Mouse (Mus musculus) lung, postnatal 0 days (tissue): Measurements from ENCODE around the gene Btbd2. TPM values are rescaled to one million over a fixed set of nuclear protein-coding genes. Genes with fewer than 3 reads are reported as not detected.

Source experiments
- ATAC-seq: fragments of 200-750 bp; cut with Nextera tagmentation; 2 replicates; pipeline ENCODE4 v1.8.0; 2017; ENCODE audit warnings: moderate library complexity
- DNase-seq: peaks from one replicate; pipeline ENCODE4 v3.0.0-alpha.2; 2016; ENCODE audit warnings: low spot score
- H3K27ac ChIP-seq: fragments of 300-500 bp; sonication (generic); 2 replicates; pipeline ENCODE4 v1.5.1; 2014; ENCODE audit warnings: antibody characterized with exemption, mild to moderate bottlenecking, low read length, mixed read lengths
- H3K27me3 ChIP-seq: fragments of 300-500 bp; sonication (generic); replicated peaks from 2 replicates; pipeline ENCODE4 v1.6.1; 2014; ENCODE audit warnings: low read length, mixed read lengths; ENCODE audit not compliant: insufficient read depth
- H3K36me3 ChIP-seq: fragments of 300-500 bp; sonication (generic); 2 replicates; pipeline ENCODE4 v1.6.1; 2014; ENCODE audit warnings: low read length, mixed read lengths; ENCODE audit not compliant: insufficient read depth
- H3K4me1 ChIP-seq: fragments of 300-500 bp; sonication (generic); 2 replicates; pipeline ENCODE4 v1.6.1; 2014; ENCODE audit warnings: antibody characterized with exemption, low read depth, low read length, mixed read lengths; ENCODE audit not compliant: insufficient read depth
- H3K4me2 ChIP-seq: fragments of 300-500 bp; sonication (generic); replicated peaks from 2 replicates; pipeline ENCODE4 v1.6.1; 2014; ENCODE audit warnings: low read depth, mild to moderate bottlenecking, low read length, moderate library complexity, mixed read lengths
- H3K4me3 ChIP-seq: fragments of 300-500 bp; sonication (generic); 2 replicates; pipeline ENCODE4 v1.5.1; 2014; ENCODE audit warnings: low read depth, low read length
- H3K9ac ChIP-seq: fragments of 300-500 bp; sonication (generic); replicated peaks from 2 replicates; pipeline ENCODE4 v1.6.1; 2014; ENCODE audit warnings: low read depth, mild to moderate bottlenecking
- H3K9me3 ChIP-seq: fragments of 300-500 bp; sonication (generic); 2 replicates; pipeline ENCODE4 v1.6.1; 2016; ENCODE audit warnings: low read length, mixed read lengths
- CTCF ChIP-seq: IDR thresholded peaks from 2 replicates; pipeline ENCODE4 v1.5.1; 2016; ENCODE audit warnings: antibody characterized with exemption, mild to moderate bottlenecking
- EP300 ChIP-seq: IDR thresholded peaks from 2 replicates; pipeline ENCODE4 v1.6.1; 2016; ENCODE audit warnings: antibody characterized with exemption, mild to moderate bottlenecking, control low read depth
- WGBS: fragments of 180-500 bp; shearing (Covaris S2); extraction: QIAGEN DNeasy Blood & Tissue Kit; methylation state at CpG from one replicate; pipeline ENCODE4 v1.1.7; 2014; 5-methylcytosine and 5-hydroxymethylcytosine counted together
- polyA plus RNA-seq: library from polyadenylated mRNA; unstranded; fragments of >200 nt; fragmentation: Nextera tagmentation; extraction: Ambion mirVana; gene quantifications from 2 replicates; pipeline ENCODE4 v1.2.1, GENCODE M21; 2015

Btbd2 gene
- polyA plus RNA-seq, 1 experiment from 2014 or later, result 42.9 TPM

GRCm38 (mm10) chr10:80668614-80669013 is 11.7 kb upstream of the Btbd2 start:
- peaks cover 59% of the 10 kb centered on the region for H3K36me3 ChIP-seq
- H3K9me3 ChIP-seq, result no peaks in the 10 kb centered on the region
- no peak for ATAC-seq
- TF ChIP-seq EP300 (no peak), CTCF (no peak)
- no peak overlapping the region for H3K4me3 ChIP-seq
- H3K4me1 ChIP-seq, result peaks cover 29% of the 10 kb centered on the region
- H3K27me3 ChIP-seq, result no peaks in the 10 kb centered on the region
- no peak overlapping the region for H3K9ac ChIP-seq
- H3K4me2 ChIP-seq, result no peak overlapping the region
- no peak for DNase-seq
- no peak overlapping the region for H3K27ac ChIP-seq
- 73% methylated on average over 11 of the region's 11 CpGs for WGBS

- no peaks in the 10 kb centered on the region for H3K9me3 ChIP-seq
- no peaks in the 10 kb centered on the region for H3K27me3 ChIP-seq
- DNase-seq (no peak), ATAC-seq (no peak)
- H3K4me2 ChIP-seq, result no peak overlapping the region
- peaks cover 49% of the 10 kb centered on the region for H3K36me3 ChIP-seq
- H3K9ac ChIP-seq, result no peak overlapping the region
- TF ChIP-seq CTCF, result no peak
- H3K4me1 ChIP-seq, result peaks cover 23% of the 10 kb centered on the region; the same call in 1 of the 2 replicates
- WGBS, result 68% methylated on average over 19 of the region's 19 CpGs
- no peak overlapping the region for H3K4me3 ChIP-seq
- H3K27ac ChIP-seq, result peak overlapping the region; percentile 94; the same call in 1 of the 2 replicates
Observed at GRCm38 (mm10) chr10:80666837-80667412, 10.1 kb upstream of the Btbd2 start.

GRCm38 (mm10) chr10:80665981-80666733 is 9.3 kb upstream of the Btbd2 start:
- no peaks in the 10 kb centered on the region for H3K27me3 ChIP-seq
- H3K9ac ChIP-seq, result no peak overlapping the region
- no peak overlapping the region for H3K4me3 ChIP-seq
- H3K4me2 ChIP-seq, result no peak overlapping the region
- DNase-seq (no peak), ATAC-seq (no peak)
- peak overlapping the region; percentile 94 for H3K27ac ChIP-seq
- peaks cover 42% of the 10 kb centered on the region for H3K36me3 ChIP-seq
- H3K4me1 ChIP-seq, result peaks cover 23% of the 10 kb centered on the region; the same call in 1 of the 2 replicates
- TF ChIP-seq EP300, result no peak
- peak; percentile 46 for TF ChIP-seq CTCF
- no peaks in the 10 kb centered on the region for H3K9me3 ChIP-seq
- WGBS, result 61% methylated on average over 10 of the region's 10 CpGs

GRCm38 (mm10) chr10:80665459-80665858 is 8.6 kb upstream of the Btbd2 start:
- no peaks in the 10 kb centered on the region for H3K9me3 ChIP-seq
- H3K4me2 ChIP-seq, result 0 out of 2 replicates have a peak overlapping the region, but pooled peaks have one; percentile 33
- 34% methylated on average over 4 of the region's 4 CpGs for WGBS
- H3K27ac ChIP-seq, result peak overlapping the region; percentile 94
- ATAC-seq, result no peak
- peak; percentile 56 for DNase-seq
- no peaks in the 10 kb centered on the region for H3K27me3 ChIP-seq
- no peak overlapping the region for H3K4me3 ChIP-seq
- H3K36me3 ChIP-seq, result peaks cover 35% of the 10 kb centered on the region
- no peak for TF ChIP-seq EP300
- no peak for TF ChIP-seq CTCF
- 0 out of 2 replicates have a peak overlapping the region, but pooled peaks have one; percentile 16 for H3K9ac ChIP-seq
- H3K4me1 ChIP-seq, result peaks cover 23% of the 10 kb centered on the region; the same call in 1 of the 2 replicates

- H3K4me2 ChIP-seq, result peak overlapping the region; percentile 33
- TF ChIP-seq EP300, result no peak
- no peak for TF ChIP-seq CTCF
- H3K9ac ChIP-seq, result 0 out of 2 replicates have a peak overlapping the region, but pooled peaks have one; percentile 16
- no peaks in the 10 kb centered on the region for H3K27me3 ChIP-seq
- WGBS, result 4% methylated on average over 10 of the region's 10 CpGs
- H3K27ac ChIP-seq, result peak overlapping the region; percentile 94
- DNase-seq (peak; percentile 92), ATAC-seq (peak; percentile 80)
- H3K36me3 ChIP-seq, result peaks cover 35% of the 10 kb centered on the region
- no peaks in the 10 kb centered on the region for H3K9me3 ChIP-seq
- peak overlapping the region; percentile 8; the same call in 1 of the 2 replicates for H3K4me3 ChIP-seq
- peaks cover 23% of the 10 kb centered on the region; the same call in 1 of the 2 replicates for H3K4me1 ChIP-seq
Observed at GRCm38 (mm10) chr10:80665016-80665380, 8.1 kb upstream of the Btbd2 start.

- DNase-seq (peak; percentile 97), ATAC-seq (peak; percentile 92)
- WGBS, result 6% methylated on average over 16 of the region's 16 CpGs
- peak overlapping the region; percentile 33 for H3K4me2 ChIP-seq
- H3K4me1 ChIP-seq, result peaks cover 23% of the 10 kb centered on the region; the same call in 1 of the 2 replicates
- peaks cover 30% of the 10 kb centered on the region for H3K36me3 ChIP-seq
- no peaks in the 10 kb centered on the region for H3K9me3 ChIP-seq
- peak; percentile 34 for TF ChIP-seq CTCF
- TF ChIP-seq EP300, result peak; percentile 91
- H3K27me3 ChIP-seq, result no peaks in the 10 kb centered on the region
- peak overlapping the region; percentile 94 for H3K27ac ChIP-seq
- H3K4me3 ChIP-seq, result peak overlapping the region; percentile 8; the same call in 1 of the 2 replicates
- no peak overlapping the region for H3K9ac ChIP-seq
Observed at GRCm38 (mm10) chr10:80664197-80665015, 7.5 kb upstream of the Btbd2 start.
